Mouse (Mus musculus) heart, adult 2 months (tissue): ENCODE data around the gene Kcna1.

Experiments
- CTCF ChIP-seq: fragments of 200-600 bp; IDR thresholded peaks from 2 replicates; pipeline ENCODE4 v1.8.1; 2022; ENCODE audit warnings: antibody characterized with exemption, mild to moderate bottlenecking, moderate library complexity
- EP300 ChIP-seq: fragments of 200-500 bp; IDR thresholded peaks from 2 replicates; pipeline ENCODE4 v1.6.1; 2011; ENCODE audit warnings: low read depth, low read length, control low read depth; ENCODE audit not compliant: insufficient read depth
- POLR2A ChIP-seq: fragments of 200-500 bp; IDR thresholded peaks from 2 replicates; pipeline ENCODE4 v1.6.1; 2011; ENCODE audit warnings: mild to moderate bottlenecking, low read depth, low read length, control low read depth; ENCODE audit not compliant: insufficient read depth

DNA sequence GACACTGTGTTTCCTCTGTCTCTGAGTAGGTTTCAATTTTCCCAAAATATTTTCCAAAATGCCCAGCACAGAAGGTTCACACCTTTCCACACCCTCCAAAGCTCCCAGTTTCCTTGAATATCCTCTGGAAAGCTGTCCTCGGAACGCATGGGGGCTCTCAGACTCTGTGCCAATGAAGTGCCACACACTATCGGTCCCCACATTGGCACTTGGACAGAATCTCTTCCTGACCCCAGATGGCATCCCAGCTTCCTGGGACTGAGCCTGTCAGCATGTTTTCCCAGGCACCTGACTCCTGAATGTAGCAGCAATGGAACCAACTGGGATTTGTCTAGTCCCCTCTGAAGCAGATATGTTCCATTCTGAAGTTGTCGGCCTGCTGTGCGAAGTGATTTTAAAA is 20.8 kb upstream of the Kcna1 start:
- TF ChIP-seq CTCF (no peak), POLR2A (no peak), EP300 (no peak)
